Mouse (Mus musculus) embryonic facial prominence, embryonic 13.5 days (tissue): Measurements from ENCODE around the gene Sp1. TPM values are rescaled to one million over a fixed set of nuclear protein-coding genes. Genes with fewer than 3 reads are reported as not detected.
A peak's percentile ranks its signal among the peaks of the same experiment; 100 is the strongest.

Experiments used
- ATAC-seq: fragments of 200-750 bp; cut with Nextera tagmentation; 2 replicates; pipeline ENCODE4 v1.8.0; 2017; ENCODE audit warnings: low read depth; ENCODE audit not compliant: insufficient number of reproducible peaks, insufficient read depth, low FRiP score, low TSS enrichment
- H3K27ac ChIP-seq: fragments of 300-500 bp; sonication (generic); 2 replicates; pipeline ENCODE4 v1.5.1; 2015; ENCODE audit warnings: moderate library complexity, mild to moderate bottlenecking, inconsistent platforms
- H3K27me3 ChIP-seq: fragments of 300-500 bp; sonication (generic); 2 replicates; pipeline ENCODE4 v1.6.1; 2015; ENCODE audit warnings: mild to moderate bottlenecking, inconsistent platforms
- H3K36me3 ChIP-seq: fragments of 300-500 bp; sonication (generic); 2 replicates; pipeline ENCODE4 v1.6.1; 2015; ENCODE audit warnings: mild to moderate bottlenecking, inconsistent platforms
- H3K4me1 ChIP-seq: fragments of 300-500 bp; sonication (generic); 2 replicates; pipeline ENCODE4 v1.6.1; 2015; ENCODE audit warnings: inconsistent platforms
- H3K4me2 ChIP-seq: fragments of 300-500 bp; sonication (generic); 2 replicates; pipeline ENCODE4 v1.6.1; 2015; ENCODE audit warnings: moderate library complexity, mild to moderate bottlenecking, inconsistent platforms
- H3K4me3 ChIP-seq: fragments of 300-500 bp; sonication (generic); 2 replicates; pipeline ENCODE4 v1.5.1; 2015; ENCODE audit warnings: mild to moderate bottlenecking, inconsistent platforms
- H3K9ac ChIP-seq: fragments of 300-500 bp; sonication (generic); 2 replicates; pipeline ENCODE4 v1.6.1; 2015; ENCODE audit warnings: mild to moderate bottlenecking, inconsistent platforms
- H3K9me3 ChIP-seq: fragments of 300-500 bp; sonication (generic); 2 replicates; pipeline ENCODE4 v1.6.1; 2016; ENCODE audit warnings: inconsistent platforms
- WGBS: fragments of 180-500 bp; shearing (Covaris S2); methylation state at CpG from one replicate; pipeline ENCODE4 v1.1.7; 2015; ENCODE audit warnings: mixed read lengths; 5-methylcytosine and 5-hydroxymethylcytosine counted together
- polyA plus RNA-seq: library from polyadenylated mRNA; unstranded; fragments of >200 nt; fragmentation: Nextera tagmentation; extraction: Ambion mirVana; gene quantifications from 2 replicates; pipeline ENCODE4 v1.2.1, GENCODE M21; 2015

Gene Sp1
- polyA plus RNA-seq, result 12.3 and 14.1 TPM in 2 replicates

DNA sequence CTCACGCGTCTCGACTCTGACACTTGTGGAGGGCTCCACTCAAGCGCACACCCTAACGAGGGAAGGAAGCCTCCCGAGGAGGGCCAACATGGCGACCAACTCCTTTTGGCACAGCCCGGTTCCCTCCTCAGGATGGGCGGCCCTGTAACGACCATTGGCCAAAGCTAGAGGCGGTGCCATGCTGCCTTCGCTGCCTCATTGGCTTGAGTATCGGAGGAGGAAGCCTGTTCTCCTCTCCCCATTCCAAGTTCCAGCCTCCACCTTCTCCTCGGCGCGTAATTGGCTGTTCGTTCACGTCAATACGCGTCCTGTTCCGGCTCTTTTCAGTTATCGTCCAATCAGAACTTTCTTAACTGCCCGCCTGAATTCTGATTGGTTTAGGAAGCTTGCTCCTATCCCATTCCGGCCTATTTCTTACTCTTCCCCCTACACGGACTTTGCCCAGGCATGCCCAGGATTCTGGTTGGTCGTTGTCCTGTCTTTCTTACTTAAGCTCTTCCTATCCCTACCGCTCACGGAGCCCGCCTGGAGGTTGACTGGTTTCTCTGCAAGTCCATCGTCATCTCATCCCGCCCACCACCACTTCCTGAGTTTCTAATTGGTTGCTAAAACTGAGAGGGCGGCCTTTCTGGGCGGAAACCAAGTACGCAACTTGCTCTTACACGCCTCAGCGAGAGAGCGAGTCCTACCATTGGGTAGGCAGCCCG is at the start of gene Sp1:
Sp1 (plus strand) TSS at position 655 of the 707 bp plus-strand sequence.
- peak within 1 kb of the TSS; percentile 100 for H3K27ac ChIP-seq
- WGBS, result under 1% methylated on average over 38 of the region's 38 CpGs
- peaks cover 34% of the 10 kb centered on the region for H3K36me3 ChIP-seq
- H3K4me1 ChIP-seq, result peaks cover 39% of the 10 kb centered on the region
- H3K9ac ChIP-seq, result peak within 1 kb of the TSS; percentile 89
- H3K4me3 ChIP-seq, result peak within 1 kb of the TSS; percentile 69
- peak within 1 kb of the TSS; percentile 65 for H3K4me2 ChIP-seq
- H3K9me3 ChIP-seq, result no peaks in the 10 kb centered on the region
- ATAC-seq, result peak; percentile 99
- H3K27me3 ChIP-seq, result no peaks in the 10 kb centered on the region

- H3K27me3 ChIP-seq, result peaks cover 33% of the 10 kb centered on the region
- H3K9ac ChIP-seq, result no peak overlapping the region; the same call in 1 of the 2 replicates
- H3K36me3 ChIP-seq, result no peaks in the 10 kb centered on the region
- peak overlapping the region; percentile 54; the same call in 1 of the 2 replicates for H3K4me3 ChIP-seq
- H3K27ac ChIP-seq, result peak overlapping the region; percentile 93
- no peak for ATAC-seq
- peak overlapping the region; percentile 91 for H3K4me2 ChIP-seq
- peaks cover 46% of the 10 kb centered on the region for H3K4me1 ChIP-seq
- 23% methylated on average over 16 of the region's 16 CpGs for WGBS
- H3K9me3 ChIP-seq, result no peaks in the 10 kb centered on the region
These were observed 49.2 kb upstream of the Sp1 start for GRCm38 (mm10) chr15:102356501-102357325.

DNA sequence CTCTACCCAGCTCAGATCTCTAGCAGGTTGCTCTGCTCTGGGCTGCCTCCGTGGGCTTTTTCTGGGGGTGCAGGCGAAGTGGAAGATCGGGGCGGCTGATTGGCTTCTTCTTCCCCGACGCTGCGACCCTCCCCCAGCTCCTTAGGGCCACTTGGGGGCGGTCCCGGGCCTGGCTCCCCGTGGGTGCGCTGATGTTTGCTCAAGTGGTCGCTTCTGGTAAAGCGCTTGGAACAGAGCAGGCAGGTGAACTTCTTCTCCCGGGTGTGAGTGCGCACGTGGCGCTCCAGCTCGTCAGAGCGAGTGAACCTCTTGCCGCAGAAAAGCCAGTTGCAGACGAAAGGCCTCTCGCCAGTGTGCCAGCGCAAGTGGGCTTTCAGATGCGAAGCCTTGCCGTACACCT is 47.8 kb upstream of the Sp1 start:
- Histone ChIP-seq H3K4me2 (peak overlapping the region; percentile 56), H3K9ac (peak overlapping the region; percentile 59), H3K27me3 (peaks cover 33% of the 10 kb centered on the region), H3K4me3 (peak overlapping the region; percentile 28), H3K4me1 (peaks cover 59% of the 10 kb centered on the region), H3K27ac (peak overlapping the region; percentile 60), H3K36me3 (no peaks in the 10 kb centered on the region), H3K9me3 (no peaks in the 10 kb centered on the region)
- 3% methylated on average over 25 of the region's 25 CpGs for WGBS
- ATAC-seq, result no peak

GRCm38 (mm10) chr15:102358834-102359233 is 47.1 kb upstream of the Sp1 start:
- Histone ChIP-seq H3K9me3 (no peaks in the 10 kb centered on the region), H3K4me2 (peak overlapping the region; percentile 56), H3K27ac (peak overlapping the region; percentile 60), H3K4me3 (peak overlapping the region; percentile 28; the same call in 1 of the 2 replicates), H3K4me1 (peaks cover 63% of the 10 kb centered on the region), H3K9ac (peak overlapping the region; percentile 59), H3K36me3 (no peaks in the 10 kb centered on the region), H3K27me3 (peaks cover 40% of the 10 kb centered on the region)
- 20% methylated on average over 5 of the region's 5 CpGs for WGBS
- ATAC-seq, result no peak

DNA sequence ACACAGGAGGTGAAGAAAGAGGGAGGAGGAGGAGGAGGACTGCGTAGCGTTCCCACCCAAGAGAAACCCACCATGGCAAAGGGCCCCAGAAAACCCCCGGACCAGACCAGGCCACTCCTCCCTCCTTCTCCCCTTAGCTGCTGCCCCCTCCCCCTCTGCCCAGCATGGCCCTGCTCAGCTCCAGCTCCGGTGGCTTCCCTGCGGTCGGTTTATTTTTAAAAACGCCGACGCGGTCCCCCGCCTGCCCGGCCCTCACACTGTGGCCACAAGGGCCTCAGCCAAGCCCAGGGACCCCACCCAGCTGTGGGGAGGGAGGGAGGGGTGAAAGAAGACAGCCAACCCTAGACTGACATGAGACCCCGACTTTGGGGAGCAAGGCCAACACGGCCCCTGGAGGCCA is 43.3 kb upstream of the Sp1 start:
- peak overlapping the region; percentile 85 for H3K27ac ChIP-seq
- 5% methylated on average over 14 of the region's 14 CpGs for whole genome bisulfite sequencing
- H3K4me2 ChIP-seq, result peak overlapping the region; percentile 63
- H3K4me3 ChIP-seq, result peak overlapping the region; percentile 45
- H3K9ac ChIP-seq, result peak overlapping the region; percentile 67
- peaks cover 22% of the 10 kb centered on the region for H3K27me3 ChIP-seq
- H3K36me3 ChIP-seq, result no peaks in the 10 kb centered on the region
- ATAC-seq, result peak; percentile 33
- H3K4me1 ChIP-seq, result peaks cover 56% of the 10 kb centered on the region
- H3K9me3 ChIP-seq, result no peaks in the 10 kb centered on the region

DNA sequence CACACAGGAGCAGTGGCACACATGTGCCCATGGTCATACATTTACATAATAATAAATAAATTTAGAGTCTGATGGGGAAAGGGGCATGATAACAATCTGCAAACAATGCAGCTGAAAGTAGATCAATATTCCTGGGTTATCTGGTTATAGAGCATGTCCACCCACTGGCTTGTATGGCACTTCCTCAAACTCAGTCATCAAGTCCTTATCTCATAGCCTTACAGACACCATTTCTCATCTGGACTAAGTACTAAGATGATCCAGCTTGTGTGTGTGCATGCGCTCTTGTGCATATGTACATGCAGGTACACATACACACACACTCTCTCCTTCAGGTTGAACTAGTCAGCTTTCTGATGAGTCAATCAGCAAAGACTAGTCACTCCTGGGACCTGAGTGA is 41.3 kb upstream of the Sp1 start:
- H3K4me1 ChIP-seq, result peaks cover 37% of the 10 kb centered on the region
- no peaks in the 10 kb centered on the region for H3K9me3 ChIP-seq
- H3K4me2 ChIP-seq, result peak overlapping the region; percentile 63
- H3K27ac ChIP-seq, result peak overlapping the region; percentile 85
- H3K27me3 ChIP-seq, result peaks cover 8% of the 10 kb centered on the region; the same call in 1 of the 2 replicates
- ATAC-seq, result no peak
- no peaks in the 10 kb centered on the region for H3K36me3 ChIP-seq
- peak overlapping the region; percentile 70 for H3K9ac ChIP-seq
- 98% methylated on average over 1 of the region's 1 CpGs for WGBS
- H3K4me3 ChIP-seq, result peak overlapping the region; percentile 45

- H3K9me3 ChIP-seq, result no peaks in the 10 kb centered on the region
- peaks cover 52% of the 10 kb centered on the region for H3K4me1 ChIP-seq
- peak overlapping the region; percentile 85 for H3K27ac ChIP-seq
- H3K4me3 ChIP-seq, result peak overlapping the region; percentile 45
- no peak for ATAC-seq
- peak overlapping the region; percentile 63 for H3K4me2 ChIP-seq
- WGBS, result 3% methylated on average over 7 of the region's 7 CpGs
- H3K9ac ChIP-seq, result peak overlapping the region; percentile 70
- H3K36me3 ChIP-seq, result no peaks in the 10 kb centered on the region
- peaks cover 8% of the 10 kb centered on the region; the same call in 1 of the 2 replicates for H3K27me3 ChIP-seq
These were observed 39.7 kb upstream of the Sp1 start for GRCm38 (mm10) chr15:102366238-102366637.

DNA sequence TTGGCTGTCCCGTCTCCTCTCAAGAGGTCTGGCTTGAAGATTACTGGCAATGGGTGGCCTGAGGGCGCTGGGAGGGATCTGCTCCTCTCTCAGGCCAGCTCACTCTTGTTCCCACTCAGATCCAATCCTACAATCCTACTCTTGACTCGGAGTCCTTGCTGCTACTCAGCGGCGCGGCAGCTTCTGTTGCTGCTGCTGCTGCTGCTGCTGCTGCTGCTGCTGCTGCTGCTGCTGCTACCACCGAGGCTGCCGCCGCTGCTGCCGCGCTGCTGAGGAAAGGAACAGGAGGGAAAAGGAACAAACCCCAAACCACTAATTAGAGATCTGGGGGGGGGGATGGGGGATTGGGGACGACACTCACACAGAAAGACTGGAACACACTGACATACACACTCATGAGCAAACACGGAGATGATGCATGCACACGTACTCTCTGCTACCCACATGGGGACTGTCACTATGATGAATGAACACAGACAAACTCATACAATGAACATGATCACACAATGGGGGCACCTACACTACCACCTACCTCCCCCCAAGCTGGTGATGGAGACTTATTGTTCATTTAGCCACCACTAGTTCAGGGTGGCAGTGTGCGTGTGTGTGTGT is 39.1 kb upstream of the Sp1 start, which contains the start of gene Sp7:
Sp7 (minus strand) TSS at position 450 of the 612 bp plus-strand sequence.
- peak within 1 kb of the TSS; percentile 85 for H3K27ac ChIP-seq

GRCm38 (mm10) chr15:102369972-102370371 is 36.0 kb upstream of the Sp1 start:
- H3K9ac ChIP-seq, result peak overlapping the region; percentile 58; the same call in 1 of the 2 replicates
- ATAC-seq, result no peak
- peak overlapping the region; percentile 88 for H3K27ac ChIP-seq
- H3K4me1 ChIP-seq, result peaks cover 39% of the 10 kb centered on the region
- H3K4me3 ChIP-seq, result peak overlapping the region; percentile 28
- H3K9me3 ChIP-seq, result no peaks in the 10 kb centered on the region
- H3K4me2 ChIP-seq, result peak overlapping the region; percentile 54
- no peaks in the 10 kb centered on the region for H3K36me3 ChIP-seq
- H3K27me3 ChIP-seq, result no peaks in the 10 kb centered on the region
- WGBS, result 9% methylated on average over 13 of the region's 13 CpGs

More for the DNA sequence above, 39.1 kb upstream of the Sp1 start, which contains the start of gene Sp7:
- peaks cover 8% of the 10 kb centered on the region; the same call in 1 of the 2 replicates for H3K27me3 ChIP-seq
- H3K9me3 ChIP-seq, result no peaks in the 10 kb centered on the region
- H3K4me3 ChIP-seq, result peak within 1 kb of the TSS; percentile 45
- no peaks in the 10 kb centered on the region for H3K36me3 ChIP-seq
- H3K4me2 ChIP-seq, result peak within 1 kb of the TSS; percentile 63
- H3K9ac ChIP-seq, result peak within 1 kb of the TSS; percentile 70
- H3K4me1 ChIP-seq, result peaks cover 55% of the 10 kb centered on the region
- no peak for ATAC-seq
- 4% methylated on average over 15 of the region's 15 CpGs for WGBS

DNA sequence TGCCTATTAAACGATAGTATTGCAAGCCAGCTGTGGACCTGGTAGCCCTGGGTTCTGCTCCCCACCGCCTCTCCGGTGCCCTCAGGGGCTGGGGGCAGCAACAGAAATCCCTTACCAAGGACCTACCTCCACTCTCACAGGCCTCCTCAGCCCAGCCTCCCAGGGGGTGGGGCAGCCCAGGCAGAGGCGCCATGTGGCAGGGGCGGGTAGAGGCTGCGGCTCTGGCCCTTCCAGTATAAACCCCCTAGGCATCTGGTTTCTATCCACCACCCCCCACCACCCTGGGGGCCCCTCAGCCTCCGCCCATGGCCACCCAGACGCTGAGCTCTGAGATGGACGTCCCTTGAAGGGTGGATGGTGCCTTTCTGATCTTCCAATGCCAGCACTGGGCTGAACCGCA is 35.2 kb upstream of the Sp1 start:
- Histone ChIP-seq H3K27me3 (no peaks in the 10 kb centered on the region), H3K36me3 (no peaks in the 10 kb centered on the region)
- under 1% methylated on average over 10 of the region's 10 CpGs for WGBS

More for the DNA sequence above, 35.2 kb upstream of the Sp1 start:
- H3K4me1 ChIP-seq, result peaks cover 38% of the 10 kb centered on the region
- peak overlapping the region; percentile 58 for H3K9ac ChIP-seq
- peak overlapping the region; percentile 54 for H3K4me2 ChIP-seq
- H3K9me3 ChIP-seq, result no peaks in the 10 kb centered on the region
- peak; percentile 81 for ATAC-seq
- H3K27ac ChIP-seq, result peak overlapping the region; percentile 88
- H3K4me3 ChIP-seq, result peak overlapping the region; percentile 28
